Mouse (Mus musculus) olfactory bulb, adult 2 months (tissue): Measurements from ENCODE around the gene Smlr1. TPM values are rescaled to one million over a fixed set of nuclear protein-coding genes. Genes with fewer than 3 reads are reported as not detected.

Experiments
- H3K27ac ChIP-seq: fragments of 200-500 bp; 2 replicates; pipeline ENCODE4 v1.5.1; 2012; ENCODE audit warnings: low read depth, low read length; ENCODE audit not compliant: insufficient read depth
- H3K4me1 ChIP-seq: fragments of 200-500 bp; 2 replicates; pipeline ENCODE4 v1.6.1; 2012; ENCODE audit warnings: low read length; ENCODE audit not compliant: control insufficient read depth, insufficient read depth
- H3K4me3 ChIP-seq: fragments of 200-500 bp; 2 replicates; pipeline ENCODE4 v1.5.1; 2012; ENCODE audit warnings: mild to moderate bottlenecking, low read depth, low read length, moderate library complexity; ENCODE audit not compliant: insufficient read depth
- CTCF ChIP-seq: fragments of 200-500 bp; IDR thresholded peaks from 2 replicates; pipeline ENCODE4 v1.5.1; 2012; ENCODE audit warnings: low read depth, mild to moderate bottlenecking, low read length, moderate library complexity; ENCODE audit not compliant: insufficient read depth
- POLR2A ChIP-seq: fragments of 200-500 bp; IDR thresholded peaks from 2 replicates; pipeline ENCODE4 v1.6.1; 2012; ENCODE audit warnings: mild to moderate bottlenecking, low read depth, low read length, moderate library complexity; ENCODE audit not compliant: insufficient read depth
- WGBS: fragments of 180-500 bp; shearing (Covaris S2); methylation state at CpG from one replicate; pipeline ENCODE4 v1.1.7; 2018; 5-methylcytosine and 5-hydroxymethylcytosine counted together
- polyA plus RNA-seq: library from polyadenylated mRNA; stranded (reverse); fragments of >200 nt; gene quantifications from 2 replicates; pipeline ENCODE4 v1.2.4, GENCODE M21; 2012; ENCODE audit warnings: low replicate concordance; ENCODE audit not compliant: missing spikeins, insufficient read depth, insufficient read length

Gene Smlr1
- not detected in 2 replicates for polyA plus RNA-seq

- H3K27ac ChIP-seq, result no peak within 1 kb of the TSS
- no peaks in the 10 kb centered on the region for H3K4me1 ChIP-seq
- 95% methylated on average over 10 of the region's 10 CpGs for WGBS
- H3K4me3 ChIP-seq, result no peak within 1 kb of the TSS
- no peak for TF ChIP-seq POLR2A
- TF ChIP-seq CTCF, result no peak
Observed at GRCm38 (mm10) chr10:25535891-25536331, at the start of gene Smlr1. Gene Smlr1 (minus strand): TSS chr10:25536267.

GRCm38 (mm10) chr10:25584899-25585298, 48.8 kb upstream of the Smlr1 start:
- WGBS, result 71% methylated on average over 6 of the region's 6 CpGs
- no peaks in the 10 kb centered on the region for H3K4me1 ChIP-seq
- no peak overlapping the region for H3K4me3 ChIP-seq
- H3K27ac ChIP-seq, result no peak overlapping the region
- no peak for TF ChIP-seq POLR2A
- TF ChIP-seq CTCF, result no peak

GRCm38 (mm10) chr10:25580066-25580465, 44.0 kb upstream of the Smlr1 start:
- TF ChIP-seq POLR2A (no peak), CTCF (no peak)
- WGBS, result 82% methylated on average over 2 of the region's 2 CpGs
- no peak overlapping the region for H3K4me3 ChIP-seq

GRCm38 (mm10) chr10:25571319-25572240, 35.5 kb upstream of the Smlr1 start:
- H3K27ac ChIP-seq, result no peak overlapping the region
- H3K4me1 ChIP-seq, result no peaks in the 10 kb centered on the region
- 46% methylated on average over 9 of the region's 9 CpGs for WGBS
- no peak overlapping the region for H3K4me3 ChIP-seq
- TF ChIP-seq POLR2A (no peak), CTCF (no peak)

More at GRCm38 (mm10) chr10:25580066-25580465, 44.0 kb upstream of the Smlr1 start:
- no peak overlapping the region for H3K27ac ChIP-seq
- H3K4me1 ChIP-seq, result no peaks in the 10 kb centered on the region

GRCm38 (mm10) chr10:25552936-25553335, 16.9 kb upstream of the Smlr1 start:
- Histone ChIP-seq H3K4me1 (no peaks in the 10 kb centered on the region), H3K4me3 (no peak overlapping the region), H3K27ac (no peak overlapping the region)
- 65% methylated on average over 4 of the region's 4 CpGs for WGBS
- TF ChIP-seq CTCF (no peak), POLR2A (no peak)

GRCm38 (mm10) chr10:25541097-25541496, 5.0 kb upstream of the Smlr1 start:
- H3K27ac ChIP-seq, result no peak overlapping the region
- no peaks in the 10 kb centered on the region for H3K4me1 ChIP-seq
- no peak overlapping the region for H3K4me3 ChIP-seq
- TF ChIP-seq POLR2A (no peak), CTCF (no peak)
- WGBS, result 98% methylated on average over 3 of the region's 3 CpGs

- no peaks in the 10 kb centered on the region for H3K4me1 ChIP-seq
- TF ChIP-seq CTCF, result no peak
- TF ChIP-seq POLR2A, result no peak
- H3K4me3 ChIP-seq, result no peak overlapping the region
- 79% methylated on average over 6 of the region's 6 CpGs for WGBS
- H3K27ac ChIP-seq, result no peak overlapping the region
Observed at GRCm38 (mm10) chr10:25539771-25540168, 3.7 kb upstream of the Smlr1 start.

- WGBS, result 37% methylated on average over 4 of the region's 4 CpGs
Observed at GRCm38 (mm10) chr10:25539146-25539770, 3.2 kb upstream of the Smlr1 start.

GRCm38 (mm10) chr10:25538738-25539137, 2.7 kb upstream of the Smlr1 start:
- H3K4me3 ChIP-seq, result no peak overlapping the region
- TF ChIP-seq POLR2A (no peak), CTCF (no peak)
- H3K27ac ChIP-seq, result no peak overlapping the region
- H3K4me1 ChIP-seq, result no peaks in the 10 kb centered on the region
- WGBS, result 100% methylated on average over 1 of the region's 1 CpGs

More at GRCm38 (mm10) chr10:25539146-25539770, 3.2 kb upstream of the Smlr1 start:
- no peak overlapping the region for H3K27ac ChIP-seq
- TF ChIP-seq CTCF (no peak), POLR2A (no peak)
- H3K4me1 ChIP-seq, result no peaks in the 10 kb centered on the region
- H3K4me3 ChIP-seq, result no peak overlapping the region
